Mouse (Mus musculus): ENCODE results near the gene Bace1. TPM values are rescaled to one million over a fixed set of nuclear protein-coding genes. Genes with fewer than 3 reads are reported as not detected.

The Bace1 gene
- 10 to 100 TPM; 21.3 to 25.2 TPM for total RNA-seq (2021)
- long read RNA-seq, experiment 1, full-length matches to known transcripts = 22 of 27 reads
- long read RNA-seq, experiment 1, partial matches to known transcripts = 2 of 27 reads
- long read RNA-seq, experiment 1, other reads (novel, unspliced or antisense) = 3 of 27 reads
- long read RNA-seq, experiment 2, full-length matches to known transcripts = 31 of 62 reads
- long read RNA-seq, experiment 2, partial matches to known transcripts = 8 of 62 reads
- long read RNA-seq, experiment 2, other reads (novel, unspliced or antisense) = 23 of 62 reads

DNA sequence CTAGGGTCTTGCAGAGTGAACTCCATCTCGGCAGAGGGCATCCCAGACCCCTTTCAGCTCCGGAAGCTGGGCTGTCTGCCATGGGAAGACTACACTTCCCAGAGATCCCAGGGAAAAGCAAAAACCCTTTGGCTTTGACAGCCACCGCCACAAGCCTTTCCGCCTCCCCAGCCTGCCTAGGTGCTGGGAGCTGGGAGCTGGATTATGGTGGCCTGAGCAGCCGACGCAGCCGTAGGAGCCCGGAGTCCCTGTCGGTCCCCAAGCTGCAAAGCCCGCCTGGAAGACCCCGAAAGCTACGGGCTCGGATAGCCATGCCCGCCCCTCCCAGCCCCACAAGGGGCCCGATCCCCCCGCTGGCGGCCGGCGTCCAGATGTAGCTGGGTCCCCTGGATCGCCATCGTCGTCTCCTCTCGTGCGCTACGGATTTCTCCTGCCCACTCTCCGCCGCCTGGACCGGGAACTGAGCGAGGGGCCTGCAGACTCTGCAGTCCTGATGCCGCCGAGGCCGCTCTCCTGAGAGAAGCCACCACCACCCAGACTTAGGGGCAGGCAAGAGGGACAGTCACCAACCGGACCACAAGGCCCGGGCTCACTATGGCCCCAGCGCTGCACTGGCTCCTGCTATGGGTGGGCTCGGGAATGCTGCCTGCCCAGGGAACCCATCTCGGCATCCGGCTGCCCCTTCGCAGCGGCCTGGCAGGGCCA, at the start of gene Bace1:
Gene Bace1, plus strand, starts transcription at position 147 of the 705 bp plus-strand sequence.
- DNase-seq (ENCODE audit: low spot score in 2 of 2) = peak; percentile 67 to 68

DNA sequence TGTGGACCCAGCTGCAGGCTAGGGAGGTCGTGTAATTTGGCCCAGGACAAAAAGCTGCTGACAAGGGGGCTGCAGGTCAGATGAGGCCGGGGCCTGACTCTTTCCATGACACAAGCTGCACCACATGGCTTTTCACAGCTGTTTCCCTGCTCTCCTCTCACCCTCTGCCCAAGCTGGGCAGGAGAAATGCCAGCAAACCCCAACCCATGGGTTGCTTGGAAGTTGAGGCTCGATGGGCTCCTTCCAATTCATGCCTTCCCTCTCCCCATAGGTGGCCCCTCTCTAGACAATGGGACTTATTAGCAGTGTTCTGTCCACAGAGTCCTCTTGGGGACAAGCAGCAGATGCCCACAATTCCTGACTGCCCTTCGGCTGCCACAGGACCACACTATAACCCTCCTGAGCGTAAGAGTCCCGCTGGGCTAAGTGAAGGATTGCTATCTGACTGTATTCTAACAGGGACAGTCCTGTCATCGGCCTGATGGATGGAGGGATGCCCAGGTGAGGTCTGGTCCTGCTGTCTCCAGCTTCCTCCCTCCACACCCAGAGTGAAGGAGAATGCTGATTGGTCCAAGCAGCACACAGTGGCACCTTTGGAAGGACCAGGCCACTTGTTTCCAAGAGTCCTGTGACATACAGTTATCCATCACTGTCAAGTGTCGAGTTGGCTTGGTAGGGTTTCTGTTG, 46.8 kb upstream of the Bace1 start:
- no peak for DNase-seq (ENCODE audit: low spot score in 2 of 2)

GRCm38 (mm10) chr9:45792235-45792634, 46.1 kb upstream of the Bace1 start:
- no peak for DNase-seq (ENCODE audit: low spot score in 2 of 2)

GRCm38 (mm10) chr9:45793697-45794096, 44.7 kb upstream of the Bace1 start:
- DNase-seq (ENCODE audit: low spot score in 2 of 2) = no peak

- no peak for DNase-seq (ENCODE audit: low spot score in 2 of 2)
Measured at GRCm38 (mm10) chr9:45795722-45796121, 42.7 kb upstream of the Bace1 start.

DNA sequence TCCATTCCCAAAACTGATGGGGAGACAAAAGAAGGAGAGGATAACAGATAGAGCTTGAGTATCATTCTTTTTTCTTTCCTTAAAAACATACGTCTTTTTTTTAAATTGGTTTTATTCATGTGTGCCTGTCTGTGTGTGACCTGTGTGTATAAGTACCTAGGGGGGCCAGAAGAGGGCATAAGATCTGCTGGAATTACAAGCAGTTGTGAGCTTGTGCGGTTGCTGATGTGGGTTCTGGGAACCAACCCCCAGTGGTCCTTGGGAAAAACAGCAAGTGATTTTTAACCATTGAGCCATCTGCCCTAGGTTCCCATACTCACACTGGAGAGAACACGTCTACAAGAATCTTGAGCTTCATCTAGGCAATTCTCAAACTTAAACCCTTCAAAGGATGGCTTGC, 41.1 kb upstream of the Bace1 start:
- DNase-seq (ENCODE audit: low spot score in 2 of 2) = no peak

DNA sequence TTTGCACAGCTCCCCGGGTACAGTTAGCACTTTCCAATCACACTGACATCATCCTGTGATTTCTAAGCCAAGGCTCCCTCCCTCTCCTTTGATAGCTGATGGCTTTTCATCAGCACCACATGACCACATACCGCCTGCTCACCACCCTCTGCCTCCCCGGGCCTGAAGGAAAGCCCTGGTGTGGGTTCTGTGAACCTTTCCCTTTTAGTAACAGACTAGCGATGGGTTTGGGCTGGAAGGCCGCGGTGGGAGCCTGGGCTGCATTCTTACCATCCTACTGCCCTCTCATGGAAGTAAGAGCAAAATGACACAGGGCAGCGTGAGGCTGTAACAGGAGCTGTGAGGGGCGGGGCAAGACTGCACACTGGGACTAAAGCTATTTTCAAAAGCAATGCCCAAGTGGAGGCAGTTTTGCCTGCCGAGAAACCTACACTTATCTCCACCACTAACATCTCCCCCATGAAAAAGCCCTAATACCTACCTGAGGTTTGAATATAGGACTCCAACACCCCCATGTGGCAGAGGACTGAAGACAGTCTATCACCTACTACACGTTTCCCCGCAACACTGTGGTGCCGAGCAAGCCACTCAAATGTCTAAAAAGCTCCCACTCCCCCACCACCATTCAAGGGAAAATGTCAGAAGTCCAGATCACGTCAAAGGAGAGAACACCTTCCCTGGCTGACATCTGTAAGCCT, 39.8 kb upstream of the Bace1 start:
- no peak for DNase-seq (ENCODE audit: low spot score in 2 of 2)

DNA sequence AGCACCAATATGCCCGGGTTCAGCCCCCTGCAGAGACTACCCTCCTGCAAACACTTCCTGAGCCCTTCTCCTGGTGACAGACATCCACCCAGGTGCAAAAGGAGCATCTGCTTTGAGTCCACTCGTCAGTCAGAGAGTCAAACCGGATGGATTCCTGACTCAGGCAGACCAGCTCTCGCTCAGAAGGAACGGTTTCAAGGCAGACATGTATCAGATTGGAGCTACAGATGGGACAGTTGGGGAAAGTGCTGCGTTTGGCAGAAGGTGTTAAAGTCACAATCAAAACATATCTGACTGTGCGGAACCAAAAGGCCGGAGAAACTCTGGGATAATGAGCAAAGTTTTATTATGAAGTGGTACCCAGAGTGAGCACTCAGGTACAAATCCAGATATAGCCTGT, 39.0 kb upstream of the Bace1 start:
- DNase-seq (ENCODE audit: low spot score in 2 of 2) = no peak

DNA sequence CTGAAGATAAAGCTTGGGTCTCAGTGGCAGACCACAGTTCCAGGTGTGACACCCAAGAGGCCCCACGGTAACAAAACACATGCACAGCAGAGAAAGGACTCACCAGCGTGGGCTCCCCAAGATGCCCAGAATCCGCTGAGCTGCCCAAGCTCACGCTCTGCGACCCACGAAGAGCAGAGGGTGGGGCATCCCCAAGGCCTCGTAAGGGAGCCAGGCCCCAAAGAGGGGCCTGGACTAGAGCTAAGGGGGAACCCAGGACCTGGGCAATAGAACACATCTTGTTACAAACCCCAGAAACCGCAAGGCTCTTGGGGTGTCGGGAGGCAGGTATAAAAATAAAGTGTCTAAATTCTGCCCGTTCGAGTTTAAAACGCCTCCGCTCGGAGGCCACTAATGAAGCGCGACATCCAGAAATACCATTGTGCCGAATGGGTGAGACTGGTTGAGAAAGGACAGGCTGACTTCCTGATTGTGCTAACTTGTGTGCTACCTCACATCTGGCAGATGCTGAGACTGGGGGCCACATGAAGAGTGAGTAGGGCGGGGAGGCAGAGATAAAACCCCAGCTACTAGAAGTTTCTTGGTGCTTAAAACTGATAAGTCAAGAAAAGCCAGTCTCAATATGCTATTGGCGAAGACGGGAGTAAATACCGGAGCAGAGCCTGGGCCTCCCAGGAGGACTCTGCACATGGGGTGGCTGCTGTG, 35.2 kb upstream of the Bace1 start:
- DNase-seq (ENCODE audit: low spot score in 2 of 2) = no peak

DNA sequence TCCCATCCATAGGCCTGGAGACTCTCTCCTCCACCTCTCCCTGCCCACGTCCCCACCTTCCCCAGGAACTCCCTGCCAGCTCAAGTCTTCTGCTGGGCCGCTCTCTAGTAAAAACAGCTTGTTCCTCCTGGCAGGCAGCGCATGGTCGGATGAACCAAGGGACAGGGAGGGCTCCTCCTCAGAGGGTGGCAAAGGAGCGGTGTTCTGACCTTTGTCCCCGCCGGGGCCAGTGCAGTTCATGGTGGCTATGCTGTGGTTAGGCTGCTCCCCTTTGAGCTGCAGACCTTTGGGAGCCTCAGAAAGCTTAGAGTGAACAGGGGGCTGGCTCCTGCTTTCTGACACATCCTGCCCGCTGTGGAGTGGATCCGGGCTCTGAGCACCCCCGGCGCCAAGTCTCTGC, 31.5 kb upstream of the Bace1 start:
- DNase-seq (ENCODE audit: low spot score in 2 of 2) = no peak

DNA sequence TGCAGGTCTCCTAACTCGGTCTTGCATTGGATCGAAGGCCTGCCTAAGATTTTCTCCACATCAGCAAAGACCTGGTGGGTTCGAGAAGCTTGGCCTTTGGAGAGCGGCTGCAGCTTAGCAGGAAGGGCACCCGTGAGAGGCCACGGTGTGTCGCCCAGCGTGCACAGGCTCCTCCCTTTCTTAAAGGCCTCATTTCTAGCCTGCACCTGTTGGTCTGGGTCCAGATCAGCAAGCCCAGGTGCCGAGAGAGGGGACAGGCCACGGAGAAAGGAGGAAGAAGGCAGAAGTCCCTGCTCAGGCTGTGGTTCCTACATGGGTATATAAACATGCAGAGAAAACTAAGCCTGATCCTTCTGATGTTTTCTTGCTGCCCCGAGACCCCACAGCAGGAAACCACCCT, 31.0 kb upstream of the Bace1 start:
- DNase-seq (ENCODE audit: low spot score in 2 of 2) = no peak

DNA sequence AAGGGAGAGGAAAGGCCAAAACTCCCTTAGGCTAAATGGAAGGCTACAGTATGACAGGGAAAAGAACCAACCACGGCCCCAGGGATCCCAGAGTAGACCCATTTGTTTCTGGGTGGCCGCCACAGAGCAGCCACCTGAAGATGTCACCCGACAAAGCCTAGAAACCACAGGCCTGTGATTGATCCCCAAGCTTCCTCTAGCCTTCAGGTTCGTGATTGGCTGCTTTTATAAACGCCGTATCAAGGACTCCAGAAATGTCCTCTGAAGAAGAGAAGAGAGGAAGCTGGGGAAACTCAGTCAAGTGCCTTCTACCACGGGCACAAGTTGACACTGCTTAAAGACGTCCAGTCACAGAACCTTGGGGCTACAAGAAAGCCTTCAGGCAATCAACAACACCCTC, 30.6 kb upstream of the Bace1 start:
- DNase-seq (ENCODE audit: low spot score in 2 of 2) = no peak

GRCm38 (mm10) chr9:45811946-45812345, 26.4 kb upstream of the Bace1 start:
- no peak for DNase-seq (ENCODE audit: low spot score in 2 of 2)

DNA sequence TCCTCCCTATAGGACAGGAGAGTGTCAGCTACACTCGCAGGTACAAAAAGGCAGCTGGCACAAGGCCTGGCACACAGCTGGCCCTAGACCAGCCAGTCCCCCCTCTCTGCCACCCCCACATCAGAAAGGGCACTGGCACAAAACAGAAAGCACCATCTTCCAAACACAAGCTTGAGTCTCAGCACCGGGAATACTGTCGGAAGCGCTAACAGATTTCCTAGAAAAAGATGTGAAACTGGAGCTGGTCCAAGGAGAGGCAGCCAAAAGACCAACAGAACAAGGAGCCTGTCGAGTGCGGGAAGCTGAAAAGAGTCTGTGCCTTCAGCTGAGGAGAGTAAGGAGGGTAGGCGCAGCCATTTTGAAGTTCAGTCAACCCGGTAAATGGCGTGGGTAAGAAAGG, 23.3 kb upstream of the Bace1 start:
- no peak for DNase-seq (ENCODE audit: low spot score in 2 of 2)

DNA sequence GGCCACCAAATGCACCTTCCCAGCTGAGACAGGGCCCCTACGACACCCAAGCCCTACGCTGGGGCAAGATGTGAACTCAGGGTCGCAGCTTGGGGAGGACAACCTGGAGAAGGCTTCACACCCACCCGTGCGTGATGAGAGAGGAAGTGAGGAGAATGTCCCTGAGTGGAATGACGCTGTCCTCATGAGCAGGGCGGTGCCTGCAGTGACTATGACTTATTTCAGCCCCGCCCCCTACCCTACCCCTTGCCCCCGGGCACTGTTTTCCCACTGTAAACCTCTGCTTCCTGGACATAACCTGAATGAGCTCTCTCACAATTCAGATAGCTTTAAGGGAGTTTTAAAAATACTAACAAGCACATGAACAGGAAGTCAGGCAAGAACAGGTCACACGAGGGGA, 22.9 kb upstream of the Bace1 start:
- DNase-seq (ENCODE audit: low spot score in 2 of 2) = no peak

- DNase-seq (ENCODE audit: low spot score in 2 of 2) = no peak
Measured at GRCm38 (mm10) chr9:45818406-45819011, 19.9 kb upstream of the Bace1 start.

DNA sequence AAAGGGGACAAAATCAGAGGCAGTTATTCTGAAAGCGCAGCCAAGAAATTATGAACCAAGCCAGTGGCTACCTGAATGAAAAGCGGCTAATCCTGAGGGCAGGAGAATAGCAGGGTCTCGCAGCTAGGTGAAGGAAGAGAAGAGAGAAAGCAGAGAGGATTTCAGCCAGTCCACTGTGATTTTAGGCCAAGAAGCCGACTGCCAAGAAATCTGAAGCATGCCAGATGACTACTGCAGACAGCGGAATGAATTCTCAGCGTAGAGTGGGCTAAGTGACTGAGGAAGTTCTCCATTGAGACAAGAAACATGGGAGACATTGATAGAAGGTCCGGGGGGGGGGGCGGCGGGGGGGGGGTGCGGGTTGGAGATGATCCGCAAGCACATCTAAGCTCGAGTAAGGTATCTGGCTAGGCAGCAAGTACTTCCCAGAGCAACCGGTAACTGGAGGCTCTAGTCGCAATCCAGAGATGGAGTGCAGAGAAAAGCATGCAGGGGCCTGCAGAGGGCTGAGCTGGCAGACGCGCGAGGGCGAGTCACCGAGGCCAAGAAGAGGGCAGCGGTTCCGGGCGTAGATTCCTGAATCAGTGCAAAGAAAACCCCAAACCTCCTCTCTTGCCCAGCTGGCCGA, 10.6 kb upstream of the Bace1 start:
- DNase-seq (ENCODE audit: low spot score in 2 of 2) = peak in 1 of 2 experiments; percentile 43

DNA sequence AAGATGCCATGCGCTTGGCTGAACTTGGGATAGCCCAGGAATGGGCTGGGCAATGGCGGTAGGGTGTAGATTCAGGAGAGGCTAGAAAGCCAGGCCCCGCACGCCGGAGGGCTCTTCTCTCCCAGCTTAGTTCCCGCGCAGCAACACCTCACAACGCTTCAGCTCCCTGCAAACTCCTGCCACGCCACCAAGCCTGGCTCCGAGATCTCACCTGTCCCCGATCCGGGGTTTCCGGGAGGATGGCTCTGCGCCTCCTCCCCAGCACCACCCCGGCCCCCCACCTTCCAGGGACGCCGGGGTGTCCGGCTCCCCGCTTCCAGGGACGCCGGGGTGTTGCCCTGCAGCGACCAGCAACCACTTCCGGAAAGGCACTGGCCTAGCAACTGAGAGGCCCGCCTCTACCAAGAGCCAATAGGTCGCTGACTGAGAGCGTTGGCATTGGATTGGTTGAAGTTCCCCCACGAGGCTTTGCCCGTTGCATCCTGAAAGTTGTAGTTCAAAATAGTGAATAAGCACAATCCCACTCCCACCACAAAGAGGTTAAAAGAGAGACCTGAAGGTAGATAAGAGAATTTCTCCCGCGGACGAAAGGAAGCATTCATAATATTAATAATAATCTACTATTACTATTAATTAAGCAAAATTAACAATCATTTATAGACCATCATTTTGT, 10.0 kb upstream of the Bace1 start, which contains the start of gene Cep164:
Gene Cep164, minus strand, starts transcription at position 401 of the 673 bp plus-strand sequence.
- DNase-seq (ENCODE audit: low spot score in 2 of 2) = peak; percentile 76

GRCm38 (mm10) chr9:45829107-45829506, 9.3 kb upstream of the Bace1 start:
- DNase-seq (ENCODE audit: low spot score in 2 of 2) = peak in 1 of 2 experiments; percentile 60
